Mouse (Mus musculus) ovary, postnatal 36 days (tissue): ENCODE results near the gene Tgfbr3.
A peak's percentile ranks its signal among the peaks of the same experiment; 100 is the strongest.

Experiments used
- DNase-seq: peaks from one replicate; pipeline ENCODE4 v3.0.0; 2022; ENCODE audit warnings: low spot score, mixed read lengths

Tgfbr3 gene

GRCm38 (mm10) chr5:107289234-107289764 is at the start of gene Tgfbr3:
Gene Tgfbr3, minus strand, starts transcription at chr5:107289629.
- DNase-seq = peak; percentile 88

- no peak for DNase-seq
Observed at GRCm38 (mm10) chr5:107330916-107331421, 41.5 kb upstream of the Tgfbr3 start, which contains the start of gene Brdt. Gene Brdt, plus strand, starts transcription at chr5:107331159.

- DNase-seq = no peak
Observed at GRCm38 (mm10) chr5:107320703-107321102, 31.3 kb upstream of the Tgfbr3 start.

- no peak for DNase-seq
Observed at GRCm38 (mm10) chr5:107317141-107317540, 27.7 kb upstream of the Tgfbr3 start.

- no peak for DNase-seq
Observed at GRCm38 (mm10) chr5:107307432-107307831, 18.0 kb upstream of the Tgfbr3 start.

- DNase-seq = no peak
Observed at GRCm38 (mm10) chr5:107304117-107304825, 14.8 kb upstream of the Tgfbr3 start.

- no peak for DNase-seq
Observed at GRCm38 (mm10) chr5:107303350-107303861, 14.0 kb upstream of the Tgfbr3 start.

- no peak for DNase-seq
Observed at GRCm38 (mm10) chr5:107298854-107299253, 9.4 kb upstream of the Tgfbr3 start.

GRCm38 (mm10) chr5:107296512-107297322 is 7.3 kb upstream of the Tgfbr3 start:
- no peak for DNase-seq

- no peak for DNase-seq
Observed at GRCm38 (mm10) chr5:107295817-107296511, 6.5 kb upstream of the Tgfbr3 start.

- DNase-seq = no peak
Observed at GRCm38 (mm10) chr5:107295061-107295816, 5.8 kb upstream of the Tgfbr3 start.

GRCm38 (mm10) chr5:107294041-107294440 is 4.6 kb upstream of the Tgfbr3 start:
- no peak for DNase-seq

GRCm38 (mm10) chr5:107289986-107290385 is 557 bp upstream of the Tgfbr3 start:
- DNase-seq = no peak

- DNase-seq = peak; percentile 58
Observed at GRCm38 (mm10) chr5:107288427-107289233, 799 bp downstream of the Tgfbr3 start.

GRCm38 (mm10) chr5:107287908-107288267 is 1.5 kb downstream of the Tgfbr3 start:
- DNase-seq = no peak

GRCm38 (mm10) chr5:107287254-107287907 is 2.0 kb downstream of the Tgfbr3 start:
- DNase-seq = peak; percentile 72

- DNase-seq = no peak
Observed at GRCm38 (mm10) chr5:107285563-107285962, 3.9 kb downstream of the Tgfbr3 start.

GRCm38 (mm10) chr5:107283935-107284524 is 5.4 kb downstream of the Tgfbr3 start:
- DNase-seq = no peak

GRCm38 (mm10) chr5:107282561-107283307 is 6.7 kb downstream of the Tgfbr3 start:
- DNase-seq = no peak
